ENCODE assay signal across 23 mouse cellular contexts in genomic region chr6:39469427-39469826, GRCm38 (mm10). TPM values are rescaled to one million over a fixed set of nuclear protein-coding genes. Genes with fewer than 3 reads are reported as not detected.
DNase-seq lines count a peak whose midpoint lies in the region; ATAC-seq and TF ChIP-seq lines count a peak whose summit lies in the region.
"Had no signal": no experiment of that assay in that cellular context is flagged by ENCODE, and none has a peak within 500 bp of the region (broad histone marks: within the 10 kb centered on the region; RNA-seq: fewer than 3 reads in every experiment).

No protein-coding gene starts in this region.

- peak; percentile 41 for DNase-seq in R1 (ENCODE audit: low read depth, low spot score)
- DNase-seq in thymus, postnatal 0 days (ENCODE audit: low spot score): no peak
- no peak for DNase-seq in adrenal gland, adult 8-10 months
- DNase-seq in layer of hippocampus, postnatal 36 days: no peak
- DNase-seq: adrenal gland, adult 2 months; adrenal gland, postnatal 14 days; adrenal gland, postnatal 36 days; B cell, adult 2 months; cerebellum, adult 9-11 months; cerebellum, postnatal 14 days; cerebellum, postnatal 36 days; forebrain, postnatal 0 days had no signal

- peaks cover 18% of the 10 kb centered on the region for H3K36me3 ChIP-seq in E14TG2a.4 (ENCODE audit: insufficient read depth, low read length)
- H3K36me3 ChIP-seq: G1E had no signal

- peak; percentile 35 for ATAC-seq in granulocyte monocyte progenitor cell, adult 5-6 weeks (replicated peaks; ENCODE audit: poor library complexity, severe bottlenecking)
- peak; percentile 20; the same call in 1 of the 2 replicates for ATAC-seq in megakaryocyte progenitor cell, adult 5-6 weeks (replicated peaks; ENCODE audit: poor library complexity)
- ATAC-seq: CD4-positive, CD25-positive, alpha-beta regulatory T cell, adult 4 months; forebrain, embryonic 13.5 days; forebrain, embryonic 15.5 days; forebrain, postnatal 0 days; Patski had no signal

- TF ChIP-seq CTCF in E14TG2a.4 (conservative IDR thresholded peaks at IDR 0.05; ENCODE audit: low read length): no peak

- H3K4me1 ChIP-seq in E14TG2a.4 (replicated peaks; ENCODE audit: low read depth, low read length): peaks cover 86% of the 10 kb centered on the region
- H3K4me1 ChIP-seq: forebrain, embryonic 13.5 days; forebrain, embryonic 15.5 days had no signal

- H3K4me3 ChIP-seq in E14TG2a.4 (replicated peaks; ENCODE audit: low read length): peak overlapping the region; percentile 72
- H3K4me3 ChIP-seq: embryonic facial prominence, embryonic 10.5 days; embryonic facial prominence, embryonic 12.5 days; forebrain, embryonic 13.5 days; forebrain, embryonic 15.5 days had no signal

- H3K9me3 ChIP-seq in E14TG2a.4 (ENCODE audit: low read length): no peaks in the 10 kb centered on the region
- H3K9me3 ChIP-seq: embryonic facial prominence, embryonic 10.5 days; embryonic facial prominence, embryonic 12.5 days; forebrain, embryonic 13.5 days; forebrain, embryonic 15.5 days; G1E had no signal

- no peaks in the 10 kb centered on the region for H3K27me3 ChIP-seq in E14TG2a.4 (ENCODE audit: insufficient read depth, low read length)
- H3K27me3 ChIP-seq: CH12.LX; embryonic facial prominence, embryonic 12.5 days; forebrain, embryonic 13.5 days; forebrain, embryonic 15.5 days; Patski had no signal

RNA-seq across cellular contexts. Expression of gene Mkrn1, which starts 49.2 kb away (rescaled TPM):
- 35.5 and 43.6 TPM in 2 replicates for total RNA-seq in granulocyte monocyte progenitor cell, adult 5-6 weeks (2014; fragmentation: Nextera tagmentation)
- 27.1 and 32.9 TPM in 2 replicates for total RNA-seq in granulocyte monocyte progenitor cell, adult 5-6 weeks (2017)
- 43.6 and 49.2 TPM in 2 replicates for total RNA-seq in megakaryocyte progenitor cell, adult 5-6 weeks (2015)
- 31.7 and 34.4 TPM in 2 replicates for total RNA-seq in megakaryocyte progenitor cell, adult 5-6 weeks (2017)
- polyA plus RNA-seq in thymus, postnatal 0 days (2015; fragmentation: Nextera tagmentation; extraction: Ambion mirVana): 80.3 and 91.5 TPM in 2 replicates
- total RNA-seq in adrenal gland, adult 8-10 months (2022): 10 to 100 TPM; 69.0 to 90.4 (median 76.6) TPM
- 100 to 1,000 TPM; 127 to 136 TPM for total RNA-seq in layer of hippocampus, postnatal 36 days (2021)
